Mouse (Mus musculus): ENCODE results near the gene Fam20a. TPM values are rescaled to one million over a fixed set of nuclear protein-coding genes. Genes with fewer than 3 reads are reported as not detected.

The Fam20a gene
- total and polyA plus RNA-seq, 3 experiments = not detected

- Histone ChIP-seq H3K4me1 (ENCODE audit: control insufficient read depth in 1 of 2, insufficient read depth in 2 of 2, low read length in 2 of 2) (no peaks in the 10 kb centered on the region), H3K79me2 (ENCODE audit: control insufficient read depth, insufficient read depth, low read length, poor library complexity) (no peaks in the 10 kb centered on the region), H3K36me3 (ENCODE audit: control insufficient read depth in 1 of 2, insufficient read depth in 2 of 2, low read length in 2 of 2) (no peaks in the 10 kb centered on the region), H3K4me3 (ENCODE audit: control insufficient read depth in 1 of 2, insufficient read depth in 1 of 2, low read depth in 2 of 2, low read length in 2 of 2) (no peak overlapping the region), H3K9me3 (replicated peaks; ENCODE audit: insufficient read depth, low read length) (no peaks in the 10 kb centered on the region), H3K27ac (ENCODE audit: control insufficient read depth, low read depth, low read length) (no peak overlapping the region), H3K9ac (ENCODE audit: control insufficient read depth, low read depth, low read length, poor library complexity, severe bottlenecking) (no peak overlapping the region), H3K27me3 (ENCODE audit: control insufficient read depth in 1 of 2, insufficient read depth in 2 of 2, low read length in 2 of 2) (no peaks in the 10 kb centered on the region)
- TF ChIP-seq MAFK (IDR thresholded peaks at IDR 0.05; ENCODE audit: borderline replicate concordance, low read depth, low read length) (no peak), NELFE (IDR thresholded peaks at IDR 0.05; ENCODE audit: low read depth, low read length) (no peak), RAD21 (IDR thresholded peaks at IDR 0.05; ENCODE audit: low read depth, low read length) (no peak), HCFC1 (IDR thresholded peaks at IDR 0.05; ENCODE audit: low read depth, low read length) (no peak), TCF12 (IDR thresholded peaks at IDR 0.05; ENCODE audit: low read depth, low read length) (no peak), ZNF384 (IDR thresholded peaks at IDR 0.05; ENCODE audit: low read depth, low read length) (no peak), MYB (IDR thresholded peaks at IDR 0.05; ENCODE audit: low read depth, low read length) (no peak), E2F4 (IDR thresholded peaks at IDR 0.05; ENCODE audit: borderline replicate concordance, low read depth, low read length) (no peak)
- no peak for DNase-seq (ENCODE audit: low read depth, low spot score)
Observed at GRCm38 (mm10) chr11:109720809-109721319, 1.2 kb downstream of the Fam20a start.

GRCm38 (mm10) chr11:109719399-109719798, 2.7 kb downstream of the Fam20a start:
- TF ChIP-seq ZMIZ1 (IDR thresholded peaks at IDR 0.05; ENCODE audit: low read depth, low read length) (no peak), UBTF (IDR thresholded peaks at IDR 0.05; ENCODE audit: borderline replicate concordance, insufficient read depth, low read depth, low read length) (no peak), EP300 (IDR thresholded peaks at IDR 0.05; ENCODE audit: low read depth in 1 of 2, low read length in 2 of 2) (no peak), ZNF384 (IDR thresholded peaks at IDR 0.05; ENCODE audit: low read depth, low read length) (no peak), E2F4 (IDR thresholded peaks at IDR 0.05; ENCODE audit: borderline replicate concordance, low read depth, low read length) (no peak), MYC (IDR thresholded peaks at IDR 0.05; ENCODE audit: low read depth, low read length) (no peak), USF1 (IDR thresholded peaks at IDR 0.05; ENCODE audit: low read depth, low read length) (no peak), RCOR1 (IDR thresholded peaks at IDR 0.05; ENCODE audit: low read depth, low read length) (no peak), ETS1 (IDR thresholded peaks at IDR 0.05; ENCODE audit: low read depth, low read length) (no peak), MAX (IDR thresholded peaks at IDR 0.05; ENCODE audit: low read length) (no peak)
- Histone ChIP-seq H3K9ac (ENCODE audit: control insufficient read depth, low read depth, low read length, poor library complexity, severe bottlenecking) (no peak overlapping the region), H3K79me2 (ENCODE audit: control insufficient read depth, insufficient read depth, low read length, poor library complexity) (no peaks in the 10 kb centered on the region), H3K27ac (ENCODE audit: control insufficient read depth, low read depth, low read length) (no peak overlapping the region), H3K4me3 (ENCODE audit: control insufficient read depth in 1 of 2, insufficient read depth in 1 of 2, low read depth in 2 of 2, low read length in 2 of 2) (no peak overlapping the region), H3K36me3 (ENCODE audit: control insufficient read depth in 1 of 2, insufficient read depth in 2 of 2, low read length in 2 of 2) (no peaks in the 10 kb centered on the region), H3K9me3 (replicated peaks; ENCODE audit: insufficient read depth, low read length) (no peaks in the 10 kb centered on the region), H3K4me1 (ENCODE audit: control insufficient read depth in 1 of 2, insufficient read depth in 2 of 2, low read length in 2 of 2) (no peaks in the 10 kb centered on the region), H3K27me3 (ENCODE audit: control insufficient read depth in 1 of 2, insufficient read depth in 2 of 2, low read length in 2 of 2) (no peaks in the 10 kb centered on the region)
- DNase-seq (ENCODE audit: low read depth, low spot score) = no peak
